Mouse (Mus musculus) adrenal gland, postnatal 10 days (tissue): ENCODE measurements around the gene Cutal. TPM values are rescaled to one million over a fixed set of nuclear protein-coding genes. Genes with fewer than 3 reads are reported as not detected.

ENCODE experiments used
- DNase-seq: peaks from one replicate; pipeline ENCODE4 v3.0.0; 2021; ENCODE audit warnings: mixed read lengths
- total RNA-seq, 2 experiments: library from RNA; stranded (reverse); gene quantifications; 2 replicates each; pipeline ENCODE4 v1.2.3; 2021

The Cutal gene
- total RNA-seq, 2 experiments from 2014 or later: 4.1 to 11.1 TPM

DNA sequence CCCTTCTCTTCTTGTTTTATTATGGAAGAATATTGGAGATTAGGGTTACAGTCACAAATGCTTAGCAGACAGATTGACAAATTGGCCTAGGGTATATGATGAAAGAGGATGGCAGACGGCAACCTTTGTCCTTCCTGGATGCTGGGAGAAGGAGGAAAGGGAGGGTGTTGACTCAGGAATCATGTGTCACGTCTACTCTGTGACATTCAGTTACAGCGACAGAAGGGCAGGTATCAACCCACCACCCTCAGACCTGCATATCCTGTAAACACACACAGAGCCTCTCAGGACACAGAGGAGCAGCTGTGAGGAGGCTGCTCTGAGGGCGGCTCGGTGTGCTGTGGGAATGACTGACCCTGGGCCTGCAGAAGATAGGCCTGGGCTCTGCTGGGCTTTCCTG lies 9.0 kb downstream of the Cutal start:
- DNase-seq: no peak

GRCm38 (mm10) chr2:34884186-34884585 lies 10.0 kb downstream of the Cutal start:
- no peak for DNase-seq

DNA sequence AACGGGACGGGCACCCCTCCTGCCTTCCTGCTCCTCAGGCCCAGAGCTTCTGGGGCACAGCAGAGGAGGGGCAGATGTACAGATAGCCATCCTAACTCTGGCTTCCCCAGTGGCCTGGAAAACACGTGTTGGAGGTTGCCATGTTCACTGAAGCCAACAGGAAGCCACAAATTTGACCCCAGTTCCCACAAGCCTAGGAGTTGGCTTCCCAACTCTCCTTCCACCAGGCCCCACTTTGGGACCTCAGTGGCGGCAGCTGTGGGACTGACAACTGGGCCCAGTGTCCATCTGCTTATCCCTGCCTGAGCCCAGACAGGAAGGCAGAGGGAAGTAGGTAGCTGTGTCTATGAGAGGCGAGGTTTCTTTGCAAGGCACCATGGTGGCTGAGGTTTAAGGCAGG lies 19.8 kb downstream of the Cutal start:
- no peak for DNase-seq

DNA sequence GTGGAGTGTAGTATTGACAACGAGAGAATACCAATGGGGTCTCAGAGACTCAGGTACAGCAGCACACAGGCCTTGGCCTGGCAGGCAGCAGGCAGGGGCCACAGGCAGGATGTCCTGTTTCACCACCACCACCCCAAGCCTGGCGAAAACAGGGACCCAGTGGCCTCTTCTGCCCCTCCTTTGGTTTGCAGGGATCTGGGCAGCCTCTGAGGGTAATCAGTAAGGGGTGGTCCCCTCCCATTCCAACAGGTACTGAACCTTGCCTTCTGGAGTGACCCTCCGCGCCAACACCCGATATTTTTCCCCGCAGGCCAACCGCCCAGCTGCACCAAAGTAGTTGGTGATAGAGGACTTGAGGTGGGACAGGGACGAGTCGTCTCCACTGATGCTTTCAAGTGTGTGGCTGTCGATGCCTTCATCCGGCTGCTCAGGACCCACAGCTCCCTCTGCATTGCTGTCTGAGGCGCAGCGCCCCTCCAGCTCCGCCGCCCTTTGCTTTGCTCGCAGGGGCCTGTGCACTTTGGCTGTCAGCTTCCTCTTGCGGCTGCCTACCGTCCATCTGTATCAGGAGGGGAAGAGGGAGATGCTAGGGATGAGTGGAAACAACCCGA lies 21.4 kb downstream of the Cutal start:
- no peak for DNase-seq

DNA sequence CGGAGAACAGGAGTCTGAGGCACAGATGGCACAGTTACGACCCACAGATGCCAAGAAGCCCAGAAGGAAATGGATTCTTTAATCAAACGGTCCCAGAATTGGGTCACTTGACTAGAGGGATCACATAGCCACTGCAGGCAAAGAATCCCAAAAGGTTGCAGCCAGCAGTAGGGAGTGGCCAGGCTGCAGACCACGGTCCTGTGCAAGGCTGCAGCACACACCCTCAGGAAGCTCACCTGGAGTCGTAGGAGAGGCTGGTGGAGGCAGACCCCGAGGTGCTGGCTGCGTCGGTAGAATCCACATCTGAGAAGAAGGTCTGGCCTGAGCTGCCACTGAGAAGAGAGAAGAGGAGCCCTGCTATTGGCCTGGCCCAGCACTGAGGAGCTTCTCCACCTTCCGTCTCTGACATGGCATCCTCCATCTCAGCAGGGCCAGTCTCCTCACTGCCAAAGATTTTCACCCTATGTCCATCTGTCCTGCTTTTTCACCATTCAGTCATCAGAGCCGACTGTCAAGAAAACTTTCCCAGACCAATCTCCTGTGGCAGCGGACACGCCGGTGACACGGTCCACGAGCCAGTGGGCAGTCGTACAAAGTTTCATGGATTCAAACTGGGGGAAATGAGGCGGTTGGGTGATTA lies 22.7 kb downstream of the Cutal start:
- DNase-seq: no peak

GRCm38 (mm10) chr2:34897820-34898219 lies 23.6 kb downstream of the Cutal start:
- peak; percentile 48 for DNase-seq

DNA sequence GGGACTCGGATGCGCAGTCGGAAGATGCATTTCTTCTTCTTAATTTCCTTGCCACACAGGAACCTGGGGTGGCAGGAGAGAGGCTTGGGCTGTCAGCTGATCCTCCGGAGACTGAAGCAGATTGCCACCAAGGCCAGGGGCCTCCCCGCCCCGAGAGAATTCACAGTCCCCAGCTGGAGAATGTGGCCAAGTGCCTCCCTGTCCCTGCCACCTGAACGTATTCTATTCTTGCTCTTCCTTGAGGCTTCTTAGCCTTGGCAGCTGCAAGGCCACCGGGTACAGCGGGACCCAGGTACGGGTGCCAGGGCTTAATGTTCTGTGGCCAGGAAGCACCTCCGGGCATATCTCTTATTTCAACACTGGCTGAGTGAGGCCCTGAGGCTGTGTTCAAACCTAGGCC lies 25.5 kb downstream of the Cutal start:
- DNase-seq: peak; percentile 39

DNA sequence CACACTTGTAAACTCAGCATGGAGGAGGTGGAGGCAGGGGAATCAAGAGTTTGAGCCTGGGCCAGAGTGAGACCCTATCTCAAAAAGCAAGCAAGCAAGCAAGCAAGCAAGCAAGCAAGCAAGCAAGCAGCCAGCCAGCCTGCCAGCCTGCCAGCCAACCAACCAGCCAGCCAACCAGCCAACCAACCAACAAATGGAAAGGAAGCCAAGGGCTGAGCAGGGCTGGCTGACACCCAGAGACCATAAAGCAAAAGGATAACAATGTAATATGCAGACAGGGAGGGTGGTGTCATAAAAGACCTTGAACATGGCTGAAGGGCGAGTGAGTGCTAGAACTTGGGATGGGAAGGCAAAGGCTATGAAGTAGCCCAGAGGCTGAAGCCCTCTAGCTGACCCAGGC lies 26.2 kb downstream of the Cutal start:
- DNase-seq: peak; percentile 70

- no peak for DNase-seq
Measured at GRCm38 (mm10) chr2:34901726-34902125, 27.5 kb downstream of the Cutal start.

GRCm38 (mm10) chr2:34902731-34903130 lies 28.5 kb downstream of the Cutal start:
- DNase-seq: no peak

GRCm38 (mm10) chr2:34903191-34903590 lies 29.0 kb downstream of the Cutal start:
- DNase-seq: no peak

DNA sequence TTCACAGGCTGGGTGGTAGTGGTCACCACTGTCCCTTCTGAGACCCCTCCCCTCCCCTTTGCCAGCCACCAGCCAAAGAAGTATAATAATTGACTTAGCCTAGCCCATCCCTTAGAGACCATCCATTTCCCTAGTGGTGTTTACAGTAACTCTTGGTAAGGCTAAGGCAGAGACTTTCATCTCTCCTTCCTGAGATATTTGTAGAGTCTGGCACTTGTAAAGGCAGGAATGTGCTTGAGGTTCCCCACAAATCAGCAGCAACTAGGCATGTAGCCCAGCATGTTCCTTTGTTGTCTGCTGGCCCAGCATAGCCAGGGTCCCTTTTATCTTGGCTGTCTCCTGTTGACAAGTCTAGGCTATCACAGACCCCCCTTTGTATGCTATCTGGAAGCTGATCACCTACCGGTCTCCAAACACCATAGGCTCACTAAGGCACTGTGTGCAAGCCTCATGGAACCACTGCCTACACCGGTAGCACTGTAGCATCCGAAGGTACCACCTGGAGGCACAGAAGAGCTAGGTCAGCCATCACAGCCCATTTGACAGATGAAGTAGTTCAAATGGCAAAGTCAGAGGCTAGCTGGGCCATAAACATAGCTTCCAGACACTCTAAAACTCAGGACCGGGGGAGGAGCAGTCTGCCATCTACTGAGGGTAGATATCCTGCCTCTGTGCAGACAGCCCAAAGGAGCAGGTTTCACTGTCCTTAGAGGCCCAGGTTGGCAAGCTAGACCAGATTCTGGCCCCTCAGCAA lies 29.6 kb downstream of the Cutal start:
- no peak for DNase-seq

GRCm38 (mm10) chr2:34904849-34905542 lies 30.8 kb downstream of the Cutal start:
- DNase-seq: peak; percentile 98

GRCm38 (mm10) chr2:34906426-34906825 lies 32.2 kb downstream of the Cutal start:
- DNase-seq: peak; percentile 59

GRCm38 (mm10) chr2:34906861-34907604 lies 32.8 kb downstream of the Cutal start:
- peak; percentile 56 for DNase-seq

- DNase-seq: no peak
Measured at GRCm38 (mm10) chr2:34909719-34910118, 35.5 kb downstream of the Cutal start.

- DNase-seq: no peak
Measured at GRCm38 (mm10) chr2:34911871-34912270, 37.7 kb downstream of the Cutal start.

DNA sequence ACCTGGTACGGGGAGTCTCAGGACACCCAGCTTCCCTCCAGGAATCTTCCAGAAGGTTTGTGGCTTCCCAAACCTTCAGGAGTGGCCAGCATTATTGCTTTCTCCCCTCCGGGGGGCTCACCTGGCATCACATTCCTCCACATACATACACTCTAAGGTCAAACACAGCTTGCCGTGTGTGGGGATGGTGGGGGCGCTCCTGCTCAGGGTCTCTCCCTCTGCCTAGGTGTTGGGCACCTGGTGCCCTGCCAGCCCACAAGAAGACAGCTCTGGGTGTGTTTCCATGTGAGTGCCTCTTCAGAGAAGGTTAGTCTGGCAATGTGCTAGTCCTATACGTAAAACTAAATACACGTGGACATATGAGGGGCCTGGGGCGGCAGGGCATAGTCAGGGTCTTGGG lies 38.4 kb downstream of the Cutal start:
- no peak for DNase-seq

DNA sequence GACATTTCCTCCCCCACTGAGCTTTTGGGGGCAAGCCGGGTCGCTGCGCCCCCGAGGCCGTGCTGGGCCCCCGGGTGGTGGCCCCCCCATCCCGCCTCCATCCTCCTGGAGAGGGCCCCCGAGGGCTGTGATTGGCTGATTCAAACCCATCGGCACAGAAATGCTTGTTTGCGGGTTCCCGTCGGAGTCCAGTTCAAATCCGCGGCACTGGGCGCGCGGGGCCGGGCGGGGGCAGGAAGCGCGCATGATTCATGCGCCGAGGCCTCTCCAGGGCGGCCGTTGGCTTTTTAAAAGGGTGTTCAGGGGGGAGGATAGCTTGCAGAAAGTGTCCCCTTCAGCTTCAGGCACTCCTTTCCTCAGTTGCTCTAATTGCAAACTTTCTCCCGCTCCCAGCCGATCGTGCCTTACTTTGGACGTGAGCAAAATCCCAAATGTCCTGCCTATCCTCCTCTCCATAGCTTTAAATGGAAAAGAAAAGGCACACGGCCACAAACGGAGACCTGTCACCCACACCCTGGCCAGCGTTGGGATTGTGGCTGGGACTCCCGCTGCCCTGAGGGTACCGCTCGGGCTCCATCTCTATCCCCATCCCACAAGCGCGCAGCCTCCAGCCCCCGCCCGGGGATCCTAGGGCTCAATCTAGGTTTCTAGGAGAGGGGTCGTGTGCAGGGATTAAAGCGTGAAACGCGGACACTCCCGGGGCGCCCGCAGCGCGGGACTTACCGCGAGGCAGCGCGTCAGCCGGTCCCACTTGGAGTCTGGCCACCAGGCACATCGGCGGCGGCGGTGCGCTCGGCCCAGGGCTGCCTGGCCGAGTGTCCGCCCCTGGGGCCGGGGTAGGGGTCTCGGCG lies 39.2 kb downstream of the Cutal start, which contains the start of gene Phf19:
TSS of gene Phf19 (minus strand) at position 809 of the 851 bp plus-strand sequence.
- DNase-seq: peak; percentile 72

GRCm38 (mm10) chr2:34914069-34914822 lies 40.0 kb downstream of the Cutal start:
- peak; percentile 71 for DNase-seq

DNA sequence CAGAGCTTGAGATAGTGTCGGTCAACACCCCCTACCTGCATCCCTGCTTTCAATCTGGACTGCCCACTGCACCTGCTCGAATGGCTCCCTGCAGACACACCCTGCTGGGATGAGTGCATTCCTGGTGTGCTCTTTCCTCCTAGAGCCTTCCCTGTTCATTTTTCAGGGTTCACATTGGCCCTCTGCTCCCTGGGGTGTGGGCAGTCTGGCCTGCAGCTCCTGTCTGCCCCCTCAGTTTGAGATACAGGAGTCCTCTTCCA lies 40.6 kb downstream of the Cutal start:
- DNase-seq: no peak
